Mouse (Mus musculus) CH12.LX (cell line): ENCODE results near the gene Med7. TPM values are rescaled to one million over a fixed set of nuclear protein-coding genes. Genes with fewer than 3 reads are reported as not detected.

Experiments used
- DNase-seq: peaks from one replicate; pipeline ENCODE4 v3.0.0-alpha.2; 2013; ENCODE audit errors: extremely low read depth
- H3K27ac ChIP-seq: 2 replicates; pipeline ENCODE4 v1.5.1; 2012; ENCODE audit warnings: low read depth, mild to moderate bottlenecking, control low read depth, moderate library complexity; ENCODE audit not compliant: insufficient read depth
- H3K27me3 ChIP-seq: replicated peaks from 2 replicates; pipeline ENCODE3; 2012; ENCODE audit warnings: inconsistent platforms
- H3K36me3 ChIP-seq, 2 experiments: replicated peaks in 1 of 2; 2 replicates each; pipeline versions ENCODE3 to v1.6.1; 2012; ENCODE audit warnings: inconsistent platforms in 1 of 2, low read length in 1 of 2, mild to moderate bottlenecking in 1 of 2, mixed read lengths in 1 of 2, moderate library complexity in 1 of 2; ENCODE audit not compliant: control insufficient read depth in 1 of 2, insufficient read depth in 1 of 2
- H3K4me1 ChIP-seq, 2 experiments: 2 replicates each; pipeline ENCODE4 v1.6.1; 2012; ENCODE audit warnings: inconsistent platforms in 1 of 2, moderate library complexity in 1 of 2; ENCODE audit not compliant: insufficient read depth in 2 of 2, control insufficient read depth in 1 of 2
- H3K4me2 ChIP-seq: 2 replicates; pipeline ENCODE4 v1.6.1; 2012; ENCODE audit warnings: low read depth, mild to moderate bottlenecking, control low read depth; ENCODE audit not compliant: poor library complexity, insufficient read depth, severe bottlenecking
- H3K4me3 ChIP-seq, 3 experiments: fragments of 150-350 bp in 1 of 3; sonication (generic) in 1 of 3; replicated peaks in 1 of 3; 2 replicates each; pipeline versions ENCODE3 to v1.5.1; 2011 to 2012; ENCODE audit warnings: low read depth in 2 of 3, low read length in 2 of 3, mild to moderate bottlenecking in 2 of 3, moderate library complexity in 2 of 3, control low read depth in 1 of 3, improper control_type of control experiment in 1 of 3, inconsistent platforms in 1 of 3, mixed read lengths in 1 of 3; ENCODE audit not compliant: poor library complexity in 1 of 3
- H3K79me2 ChIP-seq: replicated peaks from 2 replicates; pipeline ENCODE4 v1.6.1; 2012; ENCODE audit warnings: mild to moderate bottlenecking, moderate library complexity; ENCODE audit not compliant: control insufficient read depth, poor library complexity, insufficient read depth, severe bottlenecking; ENCODE audit errors: extremely low read depth
- H3K9ac ChIP-seq: 2 replicates; pipeline ENCODE4 v1.6.1; 2012; ENCODE audit warnings: low read depth, mild to moderate bottlenecking, control low read depth, moderate library complexity; ENCODE audit not compliant: insufficient read depth
- H3K9me3 ChIP-seq: replicated peaks from 2 replicates; pipeline ENCODE3; 2012; ENCODE audit warnings: low read length, inconsistent platforms, mixed read lengths
- BHLHE40 ChIP-seq: IDR thresholded peaks from 2 replicates; pipeline ENCODE4 v1.6.1; 2011; ENCODE audit warnings: mild to moderate bottlenecking, low read depth, low read length, improper control_type of control experiment
- CHD1 ChIP-seq: IDR thresholded peaks from 2 replicates; pipeline ENCODE4 v1.6.1; 2012; ENCODE audit warnings: low read depth, low read length, improper control_type of control experiment, inconsistent platforms
- CHD2 ChIP-seq: IDR thresholded peaks from 2 replicates; pipeline ENCODE4 v1.6.1; 2011; ENCODE audit warnings: low read length, improper control_type of control experiment
- CTCF ChIP-seq, 2 experiments: IDR thresholded peaks in 1 of 2; conservative IDR thresholded peaks in 1 of 2; 2 replicates each; pipeline ENCODE4 v1.5.1; 2011 to 2012; ENCODE audit warnings: low read depth in 2 of 2, low read length in 2 of 2, improper control_type of control experiment in 1 of 2, inconsistent platforms in 1 of 2, mild to moderate bottlenecking in 1 of 2, moderate library complexity in 1 of 2
- E2F4 ChIP-seq: IDR thresholded peaks from 2 replicates; pipeline ENCODE4 v1.6.1; 2011; ENCODE audit warnings: low read depth, low read length, improper control_type of control experiment; ENCODE audit not compliant: insufficient replicate concordance
- ELF1 ChIP-seq: IDR thresholded peaks from 2 replicates; pipeline ENCODE4 v1.6.1; 2014; ENCODE audit warnings: low read depth, mild to moderate bottlenecking, inconsistent platforms, low read length, improper control_type of control experiment
- ETS1 ChIP-seq: conservative IDR thresholded peaks from 2 replicates; pipeline ENCODE4 v1.6.1; 2012; ENCODE audit warnings: low read depth, mild to moderate bottlenecking, inconsistent platforms, low read length, improper control_type of control experiment, moderate library complexity
- IRF4 ChIP-seq: IDR thresholded peaks from 2 replicates; pipeline ENCODE4 v1.6.1; 2014; ENCODE audit warnings: low read depth, mild to moderate bottlenecking, inconsistent platforms, low read length, improper control_type of control experiment
- JUN ChIP-seq: IDR thresholded peaks from 2 replicates; pipeline ENCODE4 v1.6.1; 2011; ENCODE audit warnings: low read depth, mild to moderate bottlenecking, low read length, improper control_type of control experiment, moderate library complexity; ENCODE audit not compliant: insufficient read depth
- JUND ChIP-seq: conservative IDR thresholded peaks from 2 replicates; pipeline ENCODE4 v1.6.1; 2011; ENCODE audit warnings: low read depth, low read length, improper control_type of control experiment
- MAFK ChIP-seq: IDR thresholded peaks from 2 replicates; pipeline ENCODE4 v1.6.1; 2011; ENCODE audit warnings: low read length, improper control_type of control experiment; ENCODE audit not compliant: insufficient replicate concordance
- MAX ChIP-seq: IDR thresholded peaks from 2 replicates; pipeline ENCODE4 v1.6.1; 2011; ENCODE audit warnings: low read length, improper control_type of control experiment
- MYC ChIP-seq: IDR thresholded peaks from 2 replicates; pipeline ENCODE4 v1.6.1; 2011; ENCODE audit warnings: low read depth, mild to moderate bottlenecking, improper control_type of control experiment, low read length
- NRF1 ChIP-seq: IDR thresholded peaks from 2 replicates; pipeline ENCODE4 v1.6.1; 2014; ENCODE audit warnings: low read depth, mild to moderate bottlenecking, inconsistent platforms, low read length, improper control_type of control experiment, moderate library complexity
- PAX5 ChIP-seq: IDR thresholded peaks from 2 replicates; pipeline ENCODE4 v1.6.1; 2012; ENCODE audit warnings: low read length, inconsistent platforms, mixed read lengths
- POLR2A ChIP-seq: IDR thresholded peaks from 2 replicates; pipeline ENCODE4 v1.6.1; 2011; ENCODE audit warnings: low read depth, mild to moderate bottlenecking, improper control_type of control experiment, low read length
- POLR2AphosphoS2 ChIP-seq: IDR thresholded peaks from 2 replicates; pipeline ENCODE4 v1.6.1; 2011; ENCODE audit warnings: low read depth, low read length, improper control_type of control experiment
- SMC3 ChIP-seq: IDR thresholded peaks from 2 replicates; pipeline ENCODE4 v1.6.1; 2011; ENCODE audit warnings: low read depth, low read length, improper control_type of control experiment
- TBP ChIP-seq: conservative IDR thresholded peaks from 2 replicates; pipeline ENCODE4 v1.6.1; 2011; ENCODE audit warnings: low read depth, low read length, improper control_type of control experiment
- UBTF ChIP-seq: IDR thresholded peaks from 2 replicates; pipeline ENCODE4 v1.6.1; 2012; ENCODE audit warnings: low read depth, mild to moderate bottlenecking, inconsistent platforms, low read length, improper control_type of control experiment, moderate library complexity
- USF1 ChIP-seq: IDR thresholded peaks from 2 replicates; pipeline ENCODE4 v1.6.1; 2014; ENCODE audit warnings: low read depth, mild to moderate bottlenecking, inconsistent platforms, low read length, improper control_type of control experiment
- ZC3H11A ChIP-seq: IDR thresholded peaks from 2 replicates; pipeline ENCODE4 v1.6.1; 2012; ENCODE audit warnings: low read depth, mild to moderate bottlenecking, inconsistent platforms, low read length, improper control_type of control experiment
- dilution Hi-C: fragments of 300-500 bp; cut with MboI; formaldehyde crosslinking; loops from 2 replicates; pipeline ENCODE4 v1.14.3; 2020; ENCODE audit warnings: low sequenced_read_pairs; ENCODE audit not compliant: extremely low pct_unique_long_range_greater_than_20kb, extremely low pct_ligation_motif_present
- in situ Hi-C: fragments of 300-500 bp; cut with MboI; formaldehyde crosslinking; loops from 3 replicates; pipeline ENCODE4 v1.14.3; 2019; ENCODE audit warnings: low sequenced_read_pairs, low pct_ligation_motif_present, low pct_unique_long_range_greater_than_20kb, mixed read lengths
- polyA plus RNA-seq: library from polyadenylated mRNA; unstranded; fragments of >175 nt; gene quantifications from 2 replicates; pipeline ENCODE4 v1.2.1, GENCODE M21; 2012; ENCODE audit warnings: low read depth; ENCODE audit not compliant: insufficient read length
- total RNA-seq, 2 experiments: library from RNA; depleted of rRNA; stranded (reverse); fragments of 300-350 nt in 1 of 2; fragments of >200 nt in 1 of 2; gene quantifications; 2 replicates each; pipeline ENCODE4 v1.2.3; 2012 to 2014

Med7 gene
- total and polyA plus RNA-seq, 3 experiments: 32.7 to 104 (median 59.9) TPM

- no peak for TF ChIP-seq CTCF (conservative IDR thresholded peaks at IDR 0.05 in 1 of 2, IDR thresholded peaks at IDR 0.05 in 1 of 2; ENCODE audit: low read depth in 2 of 2, low read length in 2 of 2)
- peak; percentile 30; the same call in 1 of the 2 replicates for TF ChIP-seq POLR2A
- TF ChIP-seq NRF1: peak; percentile 38
- 0 out of 2 replicates have a peak, but pooled peaks have one; percentile 26 for TF ChIP-seq MAFK
- TF ChIP-seq ETS1: no peak
- peak; percentile 80 for TF ChIP-seq UBTF
- TF ChIP-seq MYC: no peak
- TF ChIP-seq E2F4: no peak
- TF ChIP-seq JUND: no peak
These were observed 40.4 kb upstream of the Med7 start, which contains the start of gene Fam71b (continued) for GRCm38 (mm10) chr11:46396167-46396859.

GRCm38 (mm10) chr11:46396860-46397179, 39.9 kb upstream of the Med7 start:
- Histone ChIP-seq H3K79me2 (no peaks in the 10 kb centered on the region), H3K27ac (peak overlapping the region; percentile 79), H3K27me3 (peaks cover 1% of the 10 kb centered on the region), H3K36me3 (no peaks in the 10 kb centered on the region), H3K9ac (peak overlapping the region; percentile 53), H3K9me3 (no peaks in the 10 kb centered on the region), H3K4me2 (no peak overlapping the region), H3K4me3 (peak overlapping the region in 2 of 3 experiments; percentile 4 to 49), H3K4me1 (peaks cover 44 to 82% of the 10 kb centered on the region in 2 experiments)
- TF ChIP-seq MAFK (no peak), TBP (no peak), JUN (no peak), E2F4 (no peak), CHD2 (no peak), POLR2AphosphoS2 (no peak), SMC3 (no peak), PAX5 (no peak), ELF1 (no peak), ZC3H11A (no peak), USF1 (no peak), BHLHE40 (no peak), POLR2A (no peak), MAX (no peak), CHD1 (no peak), MYC (no peak), IRF4 (no peak), CTCF (conservative IDR thresholded peaks at IDR 0.05 in 1 of 2, IDR thresholded peaks at IDR 0.05 in 1 of 2; ENCODE audit: low read depth in 2 of 2, low read length in 2 of 2) (no peak)
- DNase-seq: no peak
- dilution Hi-C loops (no loop called here), in situ Hi-C loops (no loop called here)
